Mouse (Mus musculus) spleen, adult 18-20 months (tissue): ENCODE measurements around the gene Aig1.

ENCODE experiments used
- DNase-seq, 2 experiments: peaks; one replicate each; pipeline ENCODE4 v3.0.0; 2022; ENCODE audit warnings: mixed read lengths in 2 of 2

The Aig1 gene

DNA sequence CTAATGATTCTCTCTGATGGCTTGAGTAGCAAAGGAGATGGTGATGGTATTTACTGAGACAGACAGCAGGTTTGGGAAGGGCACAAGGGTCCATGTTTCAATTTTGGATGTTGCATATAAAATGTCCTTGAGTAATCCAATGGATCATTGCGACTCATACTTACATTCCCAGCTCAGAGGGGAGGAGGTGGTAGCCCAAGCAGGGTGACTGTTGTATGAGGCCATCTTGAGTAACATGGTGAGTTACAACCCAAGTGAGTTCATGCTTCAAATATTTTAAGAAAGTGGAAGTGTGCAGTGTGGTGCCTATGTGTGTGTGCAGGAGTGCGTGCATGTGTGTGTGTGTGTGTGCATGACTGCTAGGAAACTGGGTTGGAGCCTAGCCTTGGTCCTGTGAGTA is 93.4 kb downstream of the Aig1 start:
- DNase-seq, result no peak

DNA sequence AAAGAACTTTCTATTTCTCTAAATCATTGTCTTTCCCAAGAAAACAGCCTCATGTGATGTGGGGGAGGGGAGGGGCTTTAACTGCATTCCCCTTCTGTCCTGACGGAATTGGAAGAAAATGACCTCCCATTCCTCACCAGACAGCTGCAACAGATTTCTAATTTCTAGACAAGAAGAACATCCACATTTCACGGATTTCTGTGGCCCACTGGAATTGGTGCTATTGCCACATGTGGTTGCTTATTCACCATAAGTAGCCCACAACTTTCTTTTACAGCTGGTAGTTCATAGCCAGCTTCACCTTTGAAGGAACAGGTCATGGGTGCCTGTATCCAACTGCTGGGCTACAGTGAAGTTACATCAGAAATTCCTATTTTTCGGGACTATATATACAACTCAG is 93.9 kb downstream of the Aig1 start:
- DNase-seq, result no peak

DNA sequence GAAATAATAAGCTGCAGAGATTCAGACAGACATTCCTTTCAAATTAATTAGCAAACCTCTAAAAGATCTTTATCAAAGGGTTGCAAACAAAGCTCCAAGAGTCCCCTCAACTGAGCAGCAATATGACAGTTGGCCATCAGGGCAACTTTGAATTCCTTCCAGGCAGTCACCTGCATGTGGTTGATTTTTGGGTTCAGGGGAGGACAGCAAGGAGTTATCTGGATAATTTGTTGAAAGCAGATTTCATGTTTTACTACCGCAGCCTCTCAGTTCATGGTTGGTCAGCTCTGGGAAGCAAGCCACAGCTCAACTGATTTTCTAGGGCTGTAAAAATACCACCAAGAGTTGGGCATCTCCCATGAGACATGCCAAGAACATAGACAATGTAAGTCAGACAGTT is 98.1 kb downstream of the Aig1 start:
- no peak for DNase-seq

DNA sequence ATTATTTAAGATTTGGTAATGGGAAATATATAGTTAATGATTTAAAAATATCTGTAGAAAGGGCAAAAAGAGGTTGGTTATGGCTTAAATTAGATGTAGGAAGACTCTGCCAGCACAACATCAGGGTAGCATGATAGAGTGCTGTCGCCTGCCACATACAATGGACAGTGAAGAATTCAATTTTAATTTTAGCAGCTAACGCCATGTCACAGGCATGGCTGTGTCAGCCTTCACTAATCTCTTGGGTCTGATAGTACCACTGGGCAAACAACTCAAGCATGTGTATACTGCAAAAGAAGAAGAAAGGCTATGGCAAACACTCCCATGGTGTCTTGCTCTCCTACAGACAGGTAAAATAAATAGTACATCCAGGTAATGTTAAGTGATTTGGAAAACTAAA is 99.0 kb downstream of the Aig1 start:
- DNase-seq, result no peak

DNA sequence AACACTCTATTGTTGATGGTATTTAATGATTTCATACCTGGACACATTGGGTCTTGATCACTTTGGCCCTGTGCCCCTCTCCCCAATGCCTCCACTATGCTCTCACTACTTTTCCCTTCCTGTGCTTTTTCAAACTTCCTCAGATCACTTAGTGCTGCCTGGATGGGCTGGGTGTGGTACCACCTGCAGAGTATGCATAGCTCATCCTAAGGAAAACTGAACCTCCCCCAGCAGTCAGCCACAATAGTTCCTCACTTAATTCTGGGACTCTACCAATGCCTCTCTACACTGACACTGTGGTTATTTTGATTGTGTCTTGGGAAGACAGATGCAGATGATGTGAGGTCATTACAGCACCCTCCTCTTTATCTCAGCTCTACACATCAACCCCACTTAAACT is 99.9 kb downstream of the Aig1 start:
- no peak for DNase-seq

DNA sequence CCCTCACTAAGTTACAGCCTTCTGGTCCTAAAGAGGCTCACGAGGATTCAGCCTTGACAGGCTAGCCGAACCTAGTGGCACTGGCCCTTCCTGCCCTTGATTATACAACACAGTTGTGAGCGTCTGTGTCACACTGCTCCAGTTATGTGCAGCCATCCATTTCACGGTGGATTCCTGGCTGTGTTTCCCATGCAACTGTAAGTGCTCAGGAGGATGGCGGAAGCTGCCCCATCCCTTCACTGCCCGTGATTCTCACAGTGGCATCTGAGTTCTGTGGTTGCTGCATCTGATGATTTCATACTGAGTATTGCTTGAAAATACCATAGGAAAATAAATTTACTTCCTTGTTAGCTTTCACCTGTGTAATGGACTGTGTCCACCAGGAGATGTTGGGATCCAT is 101.7 kb downstream of the Aig1 start:
- no peak for DNase-seq

DNA sequence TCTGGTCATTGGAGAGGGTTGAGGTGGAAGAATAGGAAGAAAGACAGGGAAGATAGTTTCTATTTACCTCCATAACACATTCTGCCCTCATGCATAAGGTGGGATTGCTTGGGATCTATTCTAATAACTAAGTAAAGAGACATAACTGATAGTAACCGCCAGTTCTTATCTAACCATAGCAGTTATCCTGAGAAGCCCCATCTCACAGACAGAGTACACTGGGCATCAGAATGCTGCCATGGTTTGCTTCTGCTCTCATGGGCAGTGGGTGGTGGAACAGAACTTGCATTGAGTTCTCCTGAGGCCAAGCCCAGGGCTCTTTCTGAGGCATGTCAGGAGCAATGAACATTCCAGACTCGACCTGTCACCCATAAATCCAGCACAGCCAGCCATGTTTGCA is 105.6 kb downstream of the Aig1 start:
- no peak for DNase-seq

DNA sequence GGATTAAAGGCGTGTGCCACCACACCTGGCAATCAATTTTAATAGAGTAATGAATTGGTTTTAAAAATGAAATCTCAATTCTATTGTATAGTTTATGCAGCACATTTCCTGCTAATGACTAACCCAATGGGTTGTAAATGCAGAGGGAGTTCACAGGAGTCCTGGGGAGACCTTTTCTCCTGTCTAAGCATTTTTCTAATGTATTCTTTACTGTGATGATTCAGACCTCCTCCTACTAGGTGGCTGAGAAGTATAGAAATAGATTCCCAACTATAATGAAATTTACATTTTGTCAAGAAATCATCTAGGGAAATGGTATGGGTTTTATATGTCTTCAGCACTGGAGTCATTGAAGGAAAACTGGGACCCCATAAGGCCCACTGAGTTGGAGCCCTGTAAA is 114.1 kb downstream of the Aig1 start:
- no peak for DNase-seq

DNA sequence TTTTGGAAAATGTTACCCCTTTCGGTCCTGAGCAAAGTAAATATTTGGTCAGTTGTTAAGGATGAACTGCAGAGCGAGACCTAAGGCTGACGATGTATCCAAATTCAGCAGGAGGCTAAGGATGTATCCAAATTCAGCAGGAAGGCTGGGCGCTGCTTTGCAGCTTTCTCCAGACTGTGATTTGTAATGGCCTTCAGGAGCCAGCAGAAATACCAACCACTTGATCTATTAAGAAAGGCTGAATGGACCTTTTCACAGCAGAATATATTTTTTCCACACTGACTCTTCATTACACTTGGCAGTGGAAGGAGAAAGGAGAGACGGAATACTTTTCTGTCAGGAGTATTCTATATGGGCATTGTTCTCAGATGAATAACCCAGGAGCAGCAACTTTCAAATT is 115.0 kb downstream of the Aig1 start:
- no peak for DNase-seq

DNA sequence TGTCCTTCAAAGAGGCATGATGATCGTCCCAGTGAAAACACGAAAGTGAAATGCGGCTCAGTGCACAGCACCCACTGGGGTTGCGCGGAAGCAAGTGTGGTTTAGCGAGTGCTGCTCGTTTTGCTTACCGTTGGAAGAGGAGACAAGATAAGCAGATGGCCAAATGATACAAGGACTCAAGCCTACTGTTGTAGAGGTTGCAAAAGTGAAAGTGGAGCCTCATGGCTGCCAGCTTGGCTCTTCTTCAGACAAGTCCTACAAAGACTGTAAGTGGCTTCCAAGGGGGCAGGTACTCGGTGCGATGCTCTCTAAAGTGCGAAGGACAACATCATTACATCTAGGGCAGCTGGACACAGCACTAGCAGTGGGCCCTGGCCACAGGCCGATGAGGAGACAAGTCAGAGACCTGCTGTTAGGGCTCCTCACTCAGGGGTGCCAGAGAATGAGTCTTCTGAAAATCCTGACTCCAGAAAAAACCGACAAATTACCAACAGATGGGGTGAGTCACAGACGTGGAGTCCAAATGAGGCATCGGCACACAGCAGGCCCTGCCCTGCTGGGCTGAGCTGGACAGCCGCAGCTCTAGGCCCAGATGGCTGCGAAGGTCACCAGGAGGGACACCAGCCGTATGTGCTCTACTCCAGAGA is 129.2 kb downstream of the Aig1 start:
- DNase-seq, result no peak

DNA sequence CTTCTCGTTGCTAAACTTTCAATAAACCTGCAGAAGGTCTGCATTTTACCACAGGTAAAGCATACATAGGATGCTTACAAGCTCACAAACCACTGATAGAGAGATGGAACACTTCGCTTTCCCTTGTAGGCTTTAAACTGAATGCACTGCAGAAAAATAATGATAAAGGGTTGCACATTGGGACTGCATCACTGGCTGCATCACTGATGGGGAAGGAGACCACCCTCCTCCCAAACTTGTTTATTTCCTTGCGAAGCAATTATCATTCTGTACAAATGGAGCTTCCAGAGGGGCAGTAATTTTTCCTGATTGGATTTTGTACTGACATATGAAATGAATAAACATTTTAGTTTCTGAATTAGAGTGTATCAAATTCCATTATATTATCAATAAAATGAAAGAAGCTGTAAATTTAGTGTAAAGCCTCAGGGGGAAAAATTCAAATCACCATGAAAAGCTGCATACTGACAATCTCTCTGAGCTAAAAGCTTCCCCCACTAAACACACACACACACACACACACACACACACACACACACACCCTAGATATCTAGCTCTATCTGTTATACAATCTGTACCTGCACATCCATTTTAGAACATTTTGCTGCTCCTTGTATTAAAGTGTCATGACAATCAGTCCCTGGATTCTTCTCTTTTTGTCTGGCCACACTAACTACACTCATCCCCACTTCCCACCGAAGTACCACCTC is 138.6 kb downstream of the Aig1 start:
- no peak for DNase-seq

DNA sequence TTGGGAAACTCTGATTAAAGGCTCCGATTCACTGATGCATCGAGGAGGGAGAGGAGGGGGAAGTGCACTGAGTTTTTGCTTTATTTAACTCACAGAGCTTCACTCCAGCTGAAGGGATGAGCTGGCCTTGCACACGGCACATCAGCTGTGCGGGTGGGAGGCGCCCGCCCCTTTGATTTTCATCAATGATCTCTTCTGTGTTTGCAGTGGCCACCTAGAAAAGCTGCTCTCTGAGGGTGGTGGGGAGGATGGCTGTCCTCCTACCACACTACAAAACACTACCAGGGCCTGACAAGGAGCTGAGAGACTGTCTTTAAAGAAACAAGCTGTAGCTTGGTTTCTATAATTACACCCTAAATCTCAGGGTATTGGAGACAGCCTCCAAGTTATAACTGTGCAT is 141.1 kb downstream of the Aig1 start:
- DNase-seq, result no peak

DNA sequence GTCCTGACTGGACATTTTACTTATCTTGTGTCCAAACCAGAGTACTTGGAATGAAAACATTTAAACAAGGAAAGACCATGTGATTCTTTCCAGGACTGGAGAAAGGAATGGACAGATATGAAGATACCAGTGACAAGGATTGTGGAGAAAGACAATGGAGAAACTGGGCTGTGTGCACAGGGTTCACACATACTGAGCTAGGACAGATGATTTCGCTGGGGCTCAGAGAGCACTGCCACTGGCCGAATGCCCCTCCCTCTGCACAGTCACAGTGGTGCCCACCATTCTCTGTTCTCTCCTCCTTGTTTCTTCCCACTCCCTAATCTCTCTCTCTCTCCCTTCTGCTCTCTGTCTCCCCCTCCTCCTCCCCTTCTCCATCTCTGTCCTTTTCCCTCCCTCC is 142.6 kb downstream of the Aig1 start:
- DNase-seq, result no peak

DNA sequence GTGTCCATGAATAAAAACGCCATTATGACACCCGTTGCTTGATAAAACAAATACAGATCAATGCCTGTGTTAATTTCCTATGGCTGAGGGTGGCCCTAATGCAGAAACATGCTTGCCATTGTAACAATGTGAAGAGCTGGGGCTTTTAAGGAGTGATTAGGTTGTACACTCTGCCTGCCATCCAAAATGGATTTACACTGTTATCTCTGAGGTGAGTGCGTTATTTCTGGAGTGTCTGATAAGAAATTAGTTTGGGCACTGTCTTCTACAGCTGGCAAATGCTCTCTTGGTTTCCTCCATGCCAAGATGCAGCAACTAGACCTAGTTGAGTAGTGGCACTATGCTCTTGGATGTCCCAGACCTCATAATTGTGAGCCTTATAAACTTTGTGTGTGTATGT is 143.5 kb downstream of the Aig1 start:
- DNase-seq, result no peak

DNA sequence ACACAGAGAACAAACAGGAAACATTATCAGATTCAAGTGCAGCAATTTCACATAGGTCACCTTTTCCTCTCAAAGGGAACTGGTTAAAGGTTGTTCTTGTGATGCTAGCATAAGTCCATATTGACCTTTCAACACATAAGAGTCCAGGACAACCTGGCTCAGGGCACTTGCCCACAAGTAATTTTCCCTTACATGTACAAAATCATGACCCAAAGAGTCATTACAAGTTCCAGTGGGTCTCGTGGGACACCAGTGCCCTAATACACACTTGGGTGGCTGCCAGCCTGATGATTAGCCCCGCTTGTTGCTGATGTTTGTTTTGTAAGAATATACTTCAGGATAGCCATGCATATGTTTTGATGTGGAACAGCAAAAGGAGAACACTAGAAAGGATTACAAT is 152.6 kb downstream of the Aig1 start:
- DNase-seq, result no peak

DNA sequence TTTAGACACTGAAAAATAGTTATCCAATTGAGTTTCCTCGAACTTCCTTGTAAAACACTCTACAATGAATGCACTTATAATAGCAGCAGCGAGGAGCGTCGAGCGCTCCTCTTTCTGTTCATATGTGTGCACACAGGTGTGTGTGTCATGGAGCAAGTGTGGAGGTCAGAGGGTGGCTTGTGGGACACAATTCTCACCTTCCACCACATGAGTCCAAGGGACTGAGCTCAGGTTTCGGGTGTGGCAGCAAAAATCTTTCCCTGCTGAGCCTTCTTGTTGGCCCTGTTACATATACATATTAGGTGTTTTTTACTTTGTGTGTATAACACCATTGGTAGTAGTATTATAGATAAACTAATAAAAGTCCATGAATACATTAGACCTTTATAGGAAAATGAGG is 153.2 kb downstream of the Aig1 start:
- DNase-seq, result no peak

DNA sequence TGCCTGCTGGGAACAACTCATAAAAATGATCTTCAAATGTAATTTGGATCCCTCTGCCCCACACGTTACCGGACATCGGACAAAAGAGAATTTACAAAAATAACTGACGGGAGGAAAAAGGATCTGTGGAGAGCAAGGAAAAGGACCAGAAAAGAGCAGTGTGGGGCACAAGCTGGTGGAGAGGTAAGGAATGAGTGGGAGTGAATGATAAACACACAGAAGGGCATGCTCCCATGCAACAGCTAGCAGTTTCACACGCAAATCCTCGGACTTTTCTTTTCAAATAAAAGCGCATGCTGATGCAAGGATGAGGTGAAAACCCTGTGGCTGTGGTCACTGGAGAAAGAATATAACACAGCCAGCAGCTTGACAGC is 153.9 kb downstream of the Aig1 start:
- no peak for DNase-seq

DNA sequence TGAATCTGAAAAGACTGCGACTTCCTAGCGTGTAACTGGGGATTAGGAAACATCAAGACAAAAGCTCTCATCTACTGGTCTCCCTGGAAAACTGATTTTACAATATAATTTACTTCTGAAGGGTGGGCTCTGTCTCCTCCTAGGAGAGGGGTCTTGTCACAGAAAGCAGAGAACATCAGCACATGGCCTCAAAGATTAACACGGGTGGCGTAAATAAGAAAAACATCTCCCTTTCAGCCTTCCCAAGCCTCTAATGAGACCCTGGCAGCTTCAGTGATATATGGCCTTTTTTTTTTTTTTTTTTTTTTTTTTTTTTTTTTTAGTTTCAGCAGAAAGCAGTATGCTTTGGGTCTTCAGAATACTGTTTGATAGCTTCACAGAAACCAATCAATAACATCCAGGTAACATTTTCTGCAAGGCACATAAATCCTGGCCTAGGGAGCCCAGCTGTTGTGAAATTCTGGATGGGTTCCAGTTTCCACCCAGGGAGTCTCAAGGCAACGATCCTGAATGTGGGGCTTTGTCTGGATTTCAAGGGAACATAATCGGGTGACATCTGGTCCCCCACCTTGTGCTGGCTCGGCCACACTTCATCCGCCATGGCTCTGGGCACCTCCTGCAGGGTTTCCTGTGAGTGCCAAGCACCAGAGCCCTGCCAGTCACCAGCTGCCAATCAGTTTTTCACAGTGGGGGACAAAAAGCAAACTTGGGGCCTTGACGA is 154.4 kb downstream of the Aig1 start:
- no peak for DNase-seq

DNA sequence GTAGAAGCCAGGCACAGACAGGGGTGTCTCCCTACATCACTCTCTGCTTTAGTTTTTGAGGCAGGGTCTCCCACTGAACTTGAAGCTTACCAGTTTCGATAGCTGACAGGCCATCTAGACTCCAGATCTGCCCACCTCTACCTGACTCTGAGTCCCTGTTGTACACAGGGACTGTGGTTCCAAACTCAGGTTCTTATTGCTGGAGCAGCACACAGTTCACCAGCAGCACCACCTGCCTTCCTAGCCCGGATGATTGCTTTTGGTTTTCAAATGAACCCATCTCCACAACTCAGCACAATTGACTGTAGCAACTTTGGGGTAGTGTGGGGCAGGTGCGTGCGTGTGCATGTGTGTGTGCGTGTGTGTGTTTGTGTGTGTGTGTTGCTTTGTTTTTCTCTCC is 155.1 kb downstream of the Aig1 start:
- no peak for DNase-seq

DNA sequence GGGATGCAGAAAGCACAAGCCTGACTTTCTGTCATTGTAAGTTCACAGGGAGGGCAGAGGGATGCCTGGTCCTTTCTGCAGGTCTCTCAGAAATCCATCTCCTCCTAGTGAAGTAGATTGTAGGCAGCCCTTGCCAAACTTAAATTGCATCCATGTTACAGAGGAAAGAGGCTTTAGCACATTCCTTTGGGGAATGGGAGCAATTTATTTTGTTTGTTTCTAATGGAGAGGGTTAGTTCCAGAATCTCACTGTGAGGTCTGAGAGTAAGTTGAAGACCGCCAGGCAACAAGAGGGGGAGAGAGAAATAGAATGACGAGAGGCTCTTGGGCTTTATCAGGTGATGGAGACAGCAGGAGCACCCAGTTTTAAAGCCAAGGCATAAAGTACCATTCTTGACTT is 155.7 kb downstream of the Aig1 start:
- no peak for DNase-seq

DNA sequence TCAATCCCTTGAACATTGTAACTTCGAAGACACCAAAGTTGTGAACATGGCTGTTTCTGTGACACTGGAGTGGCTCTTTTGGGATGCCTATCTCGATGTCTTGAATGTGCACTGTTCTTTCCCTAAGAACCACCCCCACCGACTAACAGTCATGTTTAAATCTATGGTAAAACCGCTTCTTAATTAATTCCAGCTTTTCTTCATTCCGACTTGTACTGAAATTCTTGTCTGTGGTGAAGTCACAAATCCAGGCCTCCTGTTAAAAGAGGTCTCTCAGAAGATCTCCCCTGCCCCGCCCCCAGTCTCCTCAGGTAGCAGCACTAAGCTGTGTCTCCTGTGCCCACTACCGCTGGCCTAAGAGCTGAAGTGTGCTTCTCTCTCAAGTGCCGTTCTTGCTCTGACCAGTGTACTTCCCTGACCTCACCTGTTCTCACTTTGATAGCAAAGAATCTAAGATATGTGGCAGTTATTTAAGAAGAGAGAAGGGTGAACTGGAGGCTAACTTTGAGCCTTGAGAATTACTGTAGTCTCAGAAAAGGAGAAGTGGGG is 157.4 kb downstream of the Aig1 start:
- no peak for DNase-seq

DNA sequence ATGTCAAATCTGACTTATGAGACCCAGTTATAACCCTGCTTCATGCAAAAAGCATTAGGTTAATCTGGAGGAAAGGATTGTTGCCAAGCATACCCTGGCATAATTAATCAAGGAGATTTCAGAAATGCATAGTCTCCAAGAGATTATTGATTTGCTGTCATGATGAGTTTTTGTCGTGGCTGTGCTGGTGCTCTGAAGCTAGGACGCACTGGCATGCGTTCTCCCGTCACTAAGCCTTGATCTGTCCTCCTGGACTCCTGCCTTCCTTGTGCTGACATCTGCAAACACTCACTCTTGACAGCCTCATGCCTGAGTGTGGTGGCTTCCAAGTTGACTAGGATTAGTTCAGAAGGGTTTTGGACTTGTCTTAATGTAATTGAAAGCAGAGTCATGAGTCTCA is 163.0 kb downstream of the Aig1 start:
- DNase-seq, result no peak

DNA sequence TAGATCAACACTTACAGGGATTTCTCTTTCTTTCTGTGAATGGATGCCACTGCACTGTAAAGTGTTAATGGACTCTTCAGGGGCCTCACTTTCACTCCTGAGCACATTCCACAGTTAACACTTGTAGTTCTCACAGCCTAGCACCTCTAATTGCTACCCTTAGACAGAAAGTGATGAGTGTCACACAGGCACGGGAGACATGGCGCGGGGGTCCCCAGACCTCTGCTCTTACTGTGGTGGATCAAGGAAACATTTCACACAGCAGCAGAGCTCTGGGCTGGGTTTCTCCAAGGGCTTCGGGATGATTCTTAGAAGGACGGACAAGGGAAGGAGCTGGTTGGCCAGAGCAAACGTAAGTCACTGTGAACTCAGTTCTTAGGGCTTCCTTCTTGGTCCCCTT is 166.1 kb downstream of the Aig1 start:
- no peak for DNase-seq

DNA sequence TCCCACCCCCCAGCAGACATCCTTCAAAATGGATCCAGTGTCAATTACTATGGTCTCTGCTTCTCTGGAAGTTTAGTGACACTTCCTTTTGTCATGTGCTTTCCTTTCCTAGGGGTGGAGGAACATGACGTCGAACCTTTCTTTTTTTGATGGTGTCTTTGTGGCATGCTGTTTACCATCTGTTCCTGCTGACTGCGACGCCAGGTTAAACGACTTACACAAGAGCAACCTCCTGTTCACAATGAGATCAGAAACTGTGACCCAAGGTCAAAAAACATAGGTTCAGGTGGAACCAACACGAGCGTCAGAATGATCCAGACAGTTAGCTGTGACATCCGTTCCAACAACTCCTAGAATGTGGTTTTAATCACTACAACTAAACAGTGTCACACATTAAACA is 166.7 kb downstream of the Aig1 start:
- DNase-seq, result no peak
